Mouse (Mus musculus): ENCODE results near the gene Elavl1. TPM values are rescaled to one million over a fixed set of nuclear protein-coding genes. Genes with fewer than 3 reads are reported as not detected.

The Elavl1 gene
- polyA plus RNA-seq, 1 experiment: 20.7 TPM

DNA sequence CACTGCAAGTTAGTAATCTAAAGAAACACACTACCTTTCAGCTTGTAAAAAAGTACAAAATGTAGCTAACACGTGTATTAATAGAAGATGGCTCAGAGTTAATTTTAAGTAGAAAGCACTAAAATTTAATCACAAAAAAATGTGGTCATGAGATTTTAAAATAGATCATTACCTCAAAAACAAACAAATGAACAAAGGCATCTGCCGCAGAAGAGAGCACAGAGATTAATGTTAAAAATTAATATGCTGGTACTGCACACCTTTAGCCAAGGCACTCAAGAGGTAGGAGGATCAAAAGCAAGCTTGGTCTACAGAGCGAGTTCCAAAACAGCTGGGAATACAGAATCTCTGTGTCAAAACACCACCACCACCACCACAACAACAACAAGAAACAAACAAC lies 10.4 kb downstream of the Elavl1 start:
- WGBS: 54% methylated on average over 3 of the region's 3 CpGs
- Histone ChIP-seq H3K4me1 (ENCODE audit: control insufficient read depth, insufficient read depth, insufficient read length, low read length) (peaks cover 12% of the 10 kb centered on the region), H3K4me3 (ENCODE audit: low read depth, low read length) (no peak overlapping the region), H3K27ac (ENCODE audit: insufficient read depth, low read depth, low read length) (no peak overlapping the region), H3K27me3 (ENCODE audit: control insufficient read depth, insufficient read depth, low read length) (no peaks in the 10 kb centered on the region), H3K36me3 (ENCODE audit: control insufficient read depth, insufficient read depth, low read length) (peaks cover 18% of the 10 kb centered on the region)
- TF ChIP-seq POLR2A (IDR thresholded peaks at IDR 0.05; ENCODE audit: low read depth, low read length) (no peak), CTCF (IDR thresholded peaks at IDR 0.05; ENCODE audit: extremely low read depth, insufficient read length, insufficient replicate concordance, low read depth, low read length) (no peak)

DNA sequence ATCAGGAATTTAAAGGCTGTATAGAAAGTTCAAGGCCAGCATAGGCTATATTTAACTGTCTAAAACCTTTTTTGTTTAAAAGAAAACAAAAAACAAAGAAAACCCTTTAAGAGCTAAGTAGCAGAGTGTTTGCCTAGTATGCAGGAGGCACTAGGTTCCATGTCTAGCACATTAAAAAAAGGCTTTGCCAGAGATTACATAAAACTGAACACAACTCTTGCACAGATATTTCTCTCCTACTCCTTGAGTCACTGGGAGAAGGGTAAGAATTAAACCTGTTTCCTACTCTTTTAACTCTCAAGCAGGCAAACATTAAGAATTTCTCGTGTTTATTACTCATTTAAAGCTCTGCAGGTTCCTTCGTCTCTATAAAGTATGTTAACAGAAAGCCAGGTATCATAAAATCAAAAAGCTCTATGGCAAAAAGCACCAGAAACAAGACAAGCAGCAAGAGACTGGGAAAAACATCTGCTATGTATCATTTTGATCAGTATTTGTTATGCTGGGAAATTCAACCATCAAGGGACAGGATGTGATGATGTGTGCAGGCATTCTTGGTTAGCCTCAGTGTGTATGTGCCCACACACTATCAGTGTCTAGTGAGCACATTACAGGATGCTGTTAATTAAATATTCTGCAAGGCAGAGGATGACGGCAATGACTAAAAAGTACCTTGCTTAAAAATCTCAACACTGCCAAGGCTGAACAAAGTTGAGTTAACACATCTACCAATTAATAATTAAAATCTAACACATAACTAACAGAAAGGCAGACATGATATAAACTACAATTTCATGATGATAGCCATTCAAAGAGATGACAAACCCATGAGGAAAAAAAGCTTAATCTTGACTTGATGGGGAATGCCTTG lies 11.7 kb downstream of the Elavl1 start:
- peaks cover 2% of the 10 kb centered on the region; the same call in 1 of the 2 replicates for H3K4me1 ChIP-seq (ENCODE audit: control insufficient read depth, insufficient read depth, insufficient read length, low read length)
- no peak for TF ChIP-seq POLR2A (IDR thresholded peaks at IDR 0.05; ENCODE audit: low read depth, low read length)
- no peak for TF ChIP-seq CTCF (IDR thresholded peaks at IDR 0.05; ENCODE audit: extremely low read depth, insufficient read length, insufficient replicate concordance, low read depth, low read length)
- 40% methylated on average over 3 of the region's 3 CpGs for WGBS
- H3K4me3 ChIP-seq (ENCODE audit: low read depth, low read length): no peak overlapping the region
- peaks cover 27% of the 10 kb centered on the region for H3K36me3 ChIP-seq (ENCODE audit: control insufficient read depth, insufficient read depth, low read length)
- no peaks in the 10 kb centered on the region for H3K27me3 ChIP-seq (ENCODE audit: control insufficient read depth, insufficient read depth, low read length)
- H3K27ac ChIP-seq (ENCODE audit: insufficient read depth, low read depth, low read length): no peak overlapping the region

DNA sequence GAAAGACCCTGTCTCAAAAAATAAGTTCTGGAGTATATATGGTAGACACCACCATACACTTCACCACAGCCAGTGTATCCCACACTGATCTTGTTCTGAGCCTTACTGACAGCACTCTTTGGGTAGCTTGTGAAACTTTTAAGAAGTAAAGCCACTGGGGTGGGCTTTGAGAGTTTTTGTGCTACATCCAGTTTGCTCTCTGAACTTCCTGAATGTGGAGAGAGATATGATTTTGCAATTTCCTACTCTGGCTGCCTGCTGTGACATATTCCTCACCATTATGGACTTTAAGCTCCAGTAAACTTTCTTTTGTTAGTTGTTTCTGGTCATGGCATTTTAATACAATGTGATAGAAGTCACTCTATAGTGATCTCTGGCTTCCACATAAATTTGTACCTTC lies 13.1 kb downstream of the Elavl1 start:
- Histone ChIP-seq H3K36me3 (ENCODE audit: control insufficient read depth, insufficient read depth, low read length) (peaks cover 36% of the 10 kb centered on the region), H3K27ac (ENCODE audit: insufficient read depth, low read depth, low read length) (no peak overlapping the region), H3K27me3 (ENCODE audit: control insufficient read depth, insufficient read depth, low read length) (no peaks in the 10 kb centered on the region), H3K4me3 (ENCODE audit: low read depth, low read length) (no peak overlapping the region), H3K4me1 (ENCODE audit: control insufficient read depth, insufficient read depth, insufficient read length, low read length) (peaks cover 2% of the 10 kb centered on the region; the same call in 1 of the 2 replicates)
- no peak for TF ChIP-seq POLR2A (IDR thresholded peaks at IDR 0.05; ENCODE audit: low read depth, low read length)
- no peak for TF ChIP-seq CTCF (IDR thresholded peaks at IDR 0.05; ENCODE audit: extremely low read depth, insufficient read length, insufficient replicate concordance, low read depth, low read length)

DNA sequence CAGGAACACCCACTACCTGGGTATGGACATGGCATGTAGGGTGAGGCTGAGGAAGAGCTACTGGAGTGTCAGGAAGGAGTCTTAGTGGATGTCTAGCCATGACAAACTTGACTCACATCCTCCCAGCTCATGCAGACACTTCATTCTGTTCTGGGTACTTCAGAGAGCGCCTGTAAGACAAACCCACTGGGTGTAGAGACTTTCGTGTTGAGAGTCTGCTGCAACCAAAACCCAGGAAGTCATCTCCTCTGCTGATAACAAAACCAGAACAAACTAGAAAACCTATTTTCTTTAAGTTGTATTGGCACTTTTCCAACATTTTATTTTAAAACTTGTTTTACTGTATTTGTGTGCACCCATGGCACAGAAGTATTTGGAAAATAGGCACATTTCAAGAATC lies 19.4 kb downstream of the Elavl1 start:
- no peak overlapping the region for H3K27ac ChIP-seq (ENCODE audit: insufficient read depth, low read depth, low read length)
- WGBS: 84% methylated on average over 2 of the region's 2 CpGs
- H3K4me3 ChIP-seq (ENCODE audit: low read depth, low read length): no peak overlapping the region
- no peaks in the 10 kb centered on the region for H3K27me3 ChIP-seq (ENCODE audit: control insufficient read depth, insufficient read depth, low read length)
- peaks cover 75% of the 10 kb centered on the region for H3K36me3 ChIP-seq (ENCODE audit: control insufficient read depth, insufficient read depth, low read length)
- TF ChIP-seq POLR2A (IDR thresholded peaks at IDR 0.05; ENCODE audit: low read depth, low read length) (no peak), CTCF (IDR thresholded peaks at IDR 0.05; ENCODE audit: extremely low read depth, insufficient read length, insufficient replicate concordance, low read depth, low read length) (no peak)
- H3K4me1 ChIP-seq (ENCODE audit: control insufficient read depth, insufficient read depth, insufficient read length, low read length): no peaks in the 10 kb centered on the region

DNA sequence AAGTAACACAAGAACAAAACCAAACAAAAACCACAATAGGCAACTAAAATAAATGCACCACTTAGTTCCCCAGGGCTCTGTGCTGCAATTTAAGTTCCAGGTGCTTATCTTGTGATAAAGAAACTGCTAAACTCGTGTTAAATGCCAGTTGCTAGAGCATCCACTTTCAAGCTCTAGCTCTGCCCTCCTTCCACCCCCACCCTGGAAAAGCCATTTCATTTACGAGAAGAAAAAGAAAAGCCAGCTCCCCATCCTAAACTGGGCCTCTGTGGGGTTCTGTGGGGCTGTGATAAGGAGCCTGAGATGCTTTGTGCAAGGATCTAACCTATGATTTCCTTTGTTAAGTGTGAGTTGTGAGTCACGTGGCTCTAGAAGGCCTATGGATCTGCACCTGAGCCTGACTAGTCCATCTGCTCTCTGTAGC lies 21.1 kb downstream of the Elavl1 start:
- peaks cover 74% of the 10 kb centered on the region for H3K36me3 ChIP-seq (ENCODE audit: control insufficient read depth, insufficient read depth, low read length)
- H3K27ac ChIP-seq (ENCODE audit: insufficient read depth, low read depth, low read length): no peak overlapping the region
- H3K4me3 ChIP-seq (ENCODE audit: low read depth, low read length): no peak overlapping the region
- TF ChIP-seq CTCF (IDR thresholded peaks at IDR 0.05; ENCODE audit: extremely low read depth, insufficient read length, insufficient replicate concordance, low read depth, low read length) (no peak), POLR2A (IDR thresholded peaks at IDR 0.05; ENCODE audit: low read depth, low read length) (no peak)
- H3K4me1 ChIP-seq (ENCODE audit: control insufficient read depth, insufficient read depth, insufficient read length, low read length): no peaks in the 10 kb centered on the region
- H3K27me3 ChIP-seq (ENCODE audit: control insufficient read depth, insufficient read depth, low read length): no peaks in the 10 kb centered on the region
- WGBS: 57% methylated on average over 3 of the region's 3 CpGs

DNA sequence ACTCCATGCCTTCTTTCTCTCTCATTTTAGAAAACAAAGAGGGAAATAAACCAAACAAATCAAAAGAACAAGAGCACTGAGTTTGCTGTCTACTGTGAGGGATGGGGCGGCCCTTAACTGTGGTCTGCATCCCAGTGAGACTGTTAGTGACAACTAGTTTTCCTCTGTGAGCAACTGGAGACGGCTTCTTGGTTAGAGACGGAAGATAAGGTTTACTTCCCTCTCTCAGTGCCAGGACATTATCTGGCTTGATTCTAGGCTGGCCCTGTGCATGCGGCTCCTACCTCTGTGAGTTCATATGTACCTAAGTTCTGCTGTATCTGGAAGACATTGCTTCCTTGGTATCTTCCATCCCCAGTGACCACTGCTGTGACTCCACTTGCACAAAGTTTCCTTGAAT lies 27.4 kb downstream of the Elavl1 start:
- H3K36me3 ChIP-seq (ENCODE audit: control insufficient read depth, insufficient read depth, low read length): peaks cover 60% of the 10 kb centered on the region
- H3K27me3 ChIP-seq (ENCODE audit: control insufficient read depth, insufficient read depth, low read length): no peaks in the 10 kb centered on the region
- H3K4me3 ChIP-seq (ENCODE audit: low read depth, low read length): no peak overlapping the region
- H3K4me1 ChIP-seq (ENCODE audit: control insufficient read depth, insufficient read depth, insufficient read length, low read length): no peaks in the 10 kb centered on the region
- TF ChIP-seq CTCF (IDR thresholded peaks at IDR 0.05; ENCODE audit: extremely low read depth, insufficient read length, insufficient replicate concordance, low read depth, low read length) (no peak), POLR2A (IDR thresholded peaks at IDR 0.05; ENCODE audit: low read depth, low read length) (no peak)
- no peak overlapping the region for H3K27ac ChIP-seq (ENCODE audit: insufficient read depth, low read depth, low read length)
- WGBS: 73% methylated on average over 4 of the region's 4 CpGs

DNA sequence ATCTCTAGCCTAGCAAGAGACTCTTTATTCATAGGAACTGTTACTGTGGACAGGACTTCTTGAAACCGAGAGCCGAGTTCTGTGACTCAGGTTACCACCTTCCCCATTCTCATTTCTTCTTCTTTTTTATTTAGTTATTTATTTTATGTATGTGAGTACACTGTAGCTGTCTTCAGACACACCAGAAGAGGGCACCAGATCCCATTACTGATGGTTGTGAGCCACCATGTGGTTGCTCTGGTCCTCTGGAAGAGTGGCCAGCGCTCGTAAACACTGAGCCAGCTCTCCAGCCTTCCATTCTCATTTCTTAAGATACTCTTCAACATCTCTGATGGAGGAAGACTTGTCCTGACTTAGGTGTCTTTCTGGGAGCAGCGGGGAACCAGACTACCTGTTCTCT lies 32.5 kb downstream of the Elavl1 start:
- H3K4me3 ChIP-seq (ENCODE audit: low read depth, low read length): no peak overlapping the region
- no peaks in the 10 kb centered on the region for H3K27me3 ChIP-seq (ENCODE audit: control insufficient read depth, insufficient read depth, low read length)
- no peak overlapping the region for H3K27ac ChIP-seq (ENCODE audit: insufficient read depth, low read depth, low read length)
- WGBS: 84% methylated on average over 5 of the region's 5 CpGs
- no peak for TF ChIP-seq CTCF (IDR thresholded peaks at IDR 0.05; ENCODE audit: extremely low read depth, insufficient read length, insufficient replicate concordance, low read depth, low read length)
- no peak for TF ChIP-seq POLR2A (IDR thresholded peaks at IDR 0.05; ENCODE audit: low read depth, low read length)
- peaks cover 51% of the 10 kb centered on the region for H3K36me3 ChIP-seq (ENCODE audit: control insufficient read depth, insufficient read depth, low read length)
- H3K4me1 ChIP-seq (ENCODE audit: control insufficient read depth, insufficient read depth, insufficient read length, low read length): no peaks in the 10 kb centered on the region

Measured in small intestine, adult 2 months (tissue).